ENCODE assay signal across 11 mouse cellular contexts in the genomic region with DNA sequence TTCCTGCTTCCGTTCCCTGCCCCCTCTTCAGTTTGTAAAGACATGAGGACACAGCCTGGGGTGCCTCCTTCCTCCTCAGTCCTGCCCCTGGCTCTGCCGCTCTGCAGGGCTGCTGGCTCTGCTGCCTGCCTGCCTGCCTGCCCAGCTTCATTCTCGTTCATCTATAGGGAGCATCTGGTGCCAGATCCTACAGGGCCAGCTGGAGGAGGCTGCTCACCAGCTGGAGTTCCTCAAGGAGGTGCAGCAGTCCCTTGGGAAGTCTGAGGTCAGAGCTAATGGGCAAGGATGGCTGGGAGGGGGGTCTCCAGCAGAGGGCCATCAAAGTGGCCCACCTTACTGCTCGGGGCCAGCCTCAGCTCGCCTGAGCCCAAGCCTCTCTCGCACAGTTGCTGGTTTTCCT. TPM values are rescaled to one million over a fixed set of nuclear protein-coding genes. Genes with fewer than 3 reads are reported as not detected.
DNase-seq lines count a peak whose midpoint lies in the region; ATAC-seq and TF ChIP-seq lines count a peak whose summit lies in the region.
"Had no signal": no experiment of that assay in that cellular context is flagged by ENCODE, and none has a peak within 500 bp of the region (broad histone marks: within the 10 kb centered on the region; RNA-seq: fewer than 3 reads in every experiment).

No protein-coding gene starts in this region.

- no peak overlapping the region for H3K4me2 ChIP-seq in intestine, embryonic 14.5 days (ENCODE audit: low read length)
- H3K4me2 ChIP-seq in intestine, postnatal 0 days (replicated peaks; ENCODE audit: low read depth): no peak overlapping the region
- H3K4me2 ChIP-seq in midbrain, embryonic 14.5 days (ENCODE audit: low read length): no peak overlapping the region

- TF ChIP-seq CTCF in intestine, postnatal 0 days (IDR thresholded peaks at IDR 0.05; ENCODE audit: low read depth): no peak

- H3K9me3 ChIP-seq in intestine, embryonic 14.5 days (ENCODE audit: control insufficient read depth, low read length): no peaks in the 10 kb centered on the region
- H3K9me3 ChIP-seq in intestine, postnatal 0 days (ENCODE audit: control insufficient read depth): no peaks in the 10 kb centered on the region
- no peaks in the 10 kb centered on the region for H3K9me3 ChIP-seq in midbrain, embryonic 10.5 days (replicated peaks)
- H3K9me3 ChIP-seq in midbrain, embryonic 14.5 days (ENCODE audit: control insufficient read depth, low read length): no peaks in the 10 kb centered on the region

- H3K27me3 ChIP-seq in intestine, embryonic 14.5 days (replicated peaks; ENCODE audit: control insufficient read depth, insufficient read depth, low read length): no peaks in the 10 kb centered on the region
- no peaks in the 10 kb centered on the region for H3K27me3 ChIP-seq in intestine, postnatal 0 days (replicated peaks; ENCODE audit: control insufficient read depth, insufficient read depth, low read length)
- no peaks in the 10 kb centered on the region for H3K27me3 ChIP-seq in midbrain, embryonic 10.5 days (ENCODE audit: low read depth, poor library complexity, severe bottlenecking)
- H3K27me3 ChIP-seq in midbrain, embryonic 14.5 days (ENCODE audit: control insufficient read depth, insufficient read depth, low read length): no peaks in the 10 kb centered on the region

- peak overlapping the region; percentile 22; the same call in 1 of the 2 replicates for H3K27ac ChIP-seq in intestine, embryonic 14.5 days (ENCODE audit: low read depth)
- H3K27ac ChIP-seq in intestine, postnatal 0 days (ENCODE audit: low read depth, low read length): no peak overlapping the region
- peak overlapping the region; percentile 13; the same call in 1 of the 2 replicates for H3K27ac ChIP-seq in midbrain, embryonic 10.5 days (replicated peaks)
- no peak overlapping the region for H3K27ac ChIP-seq in midbrain, embryonic 14.5 days (replicated peaks; ENCODE audit: low read depth, low read length)

- peak; percentile 54; the same call in 1 of the 2 replicates for ATAC-seq in intestine, embryonic 14.5 days (replicated peaks; ENCODE audit: low FRiP score, low TSS enrichment, low read depth)
- no peak for ATAC-seq in intestine, postnatal 0 days
- no peak for ATAC-seq in midbrain, embryonic 14.5 days (ENCODE audit: low FRiP score, low TSS enrichment)

- peaks cover 6% of the 10 kb centered on the region for H3K4me1 ChIP-seq in intestine, embryonic 14.5 days (replicated peaks; ENCODE audit: control insufficient read depth, insufficient read depth, low read length)
- H3K4me1 ChIP-seq in intestine, postnatal 0 days (replicated peaks; ENCODE audit: control insufficient read depth, insufficient read depth, low read length): no peaks in the 10 kb centered on the region
- H3K4me1 ChIP-seq in midbrain, embryonic 10.5 days: no peaks in the 10 kb centered on the region
- H3K4me1 ChIP-seq in midbrain, embryonic 14.5 days (ENCODE audit: control insufficient read depth, insufficient read depth, low read length): no peaks in the 10 kb centered on the region

- WGBS in intestine, embryonic 14.5 days: 29% methylated on average over 6 of the region's 6 CpGs
- 56% methylated on average over 6 of the region's 6 CpGs for WGBS in intestine, postnatal 0 days
- 63% methylated on average over 6 of the region's 6 CpGs for WGBS in midbrain, embryonic 10.5 days
- WGBS in midbrain, embryonic 14.5 days: 51% methylated on average over 6 of the region's 6 CpGs

- H3K36me3 ChIP-seq in intestine, embryonic 14.5 days (ENCODE audit: control insufficient read depth, insufficient read depth, low read length): no peaks in the 10 kb centered on the region
- no peaks in the 10 kb centered on the region for H3K36me3 ChIP-seq in intestine, postnatal 0 days (ENCODE audit: control insufficient read depth, insufficient read depth)
- H3K36me3 ChIP-seq in midbrain, embryonic 10.5 days: no peaks in the 10 kb centered on the region
- H3K36me3 ChIP-seq in midbrain, embryonic 14.5 days (ENCODE audit: control insufficient read depth, insufficient read depth, low read length): no peaks in the 10 kb centered on the region

- H3K9ac ChIP-seq in intestine, embryonic 14.5 days (ENCODE audit: low read length): no peak overlapping the region
- H3K9ac ChIP-seq in intestine, postnatal 0 days (ENCODE audit: low read depth, low read length): no peak overlapping the region
- H3K9ac ChIP-seq in midbrain, embryonic 14.5 days (replicated peaks; ENCODE audit: low read length): no peak overlapping the region

- H3K4me3 ChIP-seq in intestine, embryonic 14.5 days (ENCODE audit: low read depth, low read length): no peak overlapping the region
- no peak overlapping the region for H3K4me3 ChIP-seq in intestine, postnatal 0 days (ENCODE audit: low read depth, low read length)
- H3K4me3 ChIP-seq in midbrain, embryonic 10.5 days: no peak overlapping the region
- H3K4me3 ChIP-seq in midbrain, embryonic 14.5 days (replicated peaks; ENCODE audit: low read depth, low read length): no peak overlapping the region

- peak; percentile 16 for DNase-seq in embryo, embryonic 10 days (ENCODE audit: low spot score)
- no peak for DNase-seq in embryo, embryonic 9.5 days (ENCODE audit: extremely low spot score)
- DNase-seq in intestine, embryonic 14.5 days (ENCODE audit: low spot score): no peak
- DNase-seq in midbrain, embryonic 10.5 days (ENCODE audit: low spot score): no peak
- no peak for DNase-seq in midbrain, embryonic 14.5 days
- peak; percentile 24 for DNase-seq in lung, postnatal 36 days
- no peak for DNase-seq in adipocyte (ENCODE audit: low spot score)
- DNase-seq: cerebellum, adult 8-10 months; layer of hippocampus, adult 9-11 months; right cerebral cortex, postnatal 14 days had no signal

RNA-seq across cellular contexts. Expression of a gene that starts 13.0 kb away (rescaled TPM):
- polyA plus RNA-seq in intestine, embryonic 14.5 days (2014; fragmentation: Nextera tagmentation; extraction: Ambion mirVana): 0.07 and 0.09 TPM in 2 replicates
- not detected in 2 replicates for polyA plus RNA-seq in intestine, postnatal 0 days (2015; fragmentation: Nextera tagmentation; extraction: Ambion mirVana)
- polyA plus RNA-seq in midbrain, embryonic 10.5 days (2016; fragmentation: Nextera tagmentation; extraction: Ambion mirVana): 0.16 and 0.42 TPM in 2 replicates
- 0.45 and 0.49 TPM in 2 replicates for polyA plus RNA-seq in midbrain, embryonic 14.5 days (2014; fragmentation: Nextera tagmentation; extraction: Ambion mirVana)

RNA-seq across cellular contexts. Expression of a gene that starts 13.1 kb away (rescaled TPM):
- polyA plus RNA-seq in intestine, embryonic 14.5 days (2014; fragmentation: Nextera tagmentation; extraction: Ambion mirVana): 24.2 and 32.1 TPM in 2 replicates
- 14.4 and 16.4 TPM in 2 replicates for polyA plus RNA-seq in intestine, postnatal 0 days (2015; fragmentation: Nextera tagmentation; extraction: Ambion mirVana)
- polyA plus RNA-seq in midbrain, embryonic 10.5 days (2016; fragmentation: Nextera tagmentation; extraction: Ambion mirVana): 27.3 and 29.4 TPM in 2 replicates
- 25.2 and 31.7 TPM in 2 replicates for polyA plus RNA-seq in midbrain, embryonic 14.5 days (2014; fragmentation: Nextera tagmentation; extraction: Ambion mirVana)

RNA-seq across cellular contexts. Expression of a gene that starts 34.0 kb away (rescaled TPM):
- polyA plus RNA-seq in intestine, embryonic 14.5 days (2014; fragmentation: Nextera tagmentation; extraction: Ambion mirVana): 1.4 and 1.8 TPM in 2 replicates
- 3.8 and 4.2 TPM in 2 replicates for polyA plus RNA-seq in intestine, postnatal 0 days (2015; fragmentation: Nextera tagmentation; extraction: Ambion mirVana)
- 1.9 and 2.7 TPM in 2 replicates for polyA plus RNA-seq in midbrain, embryonic 10.5 days (2016; fragmentation: Nextera tagmentation; extraction: Ambion mirVana)
- polyA plus RNA-seq in midbrain, embryonic 14.5 days (2014; fragmentation: Nextera tagmentation; extraction: Ambion mirVana): 0.67 and 2.2 TPM in 2 replicates

RNA-seq across cellular contexts. Expression of a gene that starts 55.8 kb away (rescaled TPM):
- polyA plus RNA-seq in intestine, embryonic 14.5 days (2014; fragmentation: Nextera tagmentation; extraction: Ambion mirVana): 49.0 and 51.7 TPM in 2 replicates
- 14.3 and 16.5 TPM in 2 replicates for polyA plus RNA-seq in intestine, postnatal 0 days (2015; fragmentation: Nextera tagmentation; extraction: Ambion mirVana)
- polyA plus RNA-seq in midbrain, embryonic 10.5 days (2016; fragmentation: Nextera tagmentation; extraction: Ambion mirVana): 65.8 and 71.6 TPM in 2 replicates
- 65.5 and 75.6 TPM in 2 replicates for polyA plus RNA-seq in midbrain, embryonic 14.5 days (2014; fragmentation: Nextera tagmentation; extraction: Ambion mirVana)

Comparison
In these comparisons a context has a peak if more than half of its experiments do, and no peak if none do; other contexts are left out.
1. DNase-seq: peak in embryo, embryonic 10 days (single experiment) and lung, postnatal 36 days (single experiment); none in embryo, embryonic 9.5 days (single experiment), intestine, embryonic 14.5 days (single experiment), midbrain, embryonic 10.5 days (single experiment), midbrain, embryonic 14.5 days (single experiment) and adipocyte (single experiment).
2. H3K27ac ChIP-seq: peak in intestine, embryonic 14.5 days (single experiment) and midbrain, embryonic 10.5 days (single experiment); none in intestine, postnatal 0 days (single experiment) and midbrain, embryonic 14.5 days (single experiment).